Mouse (Mus musculus): Measurements from ENCODE around the gene Dyrk3. TPM values are rescaled to one million over a fixed set of nuclear protein-coding genes. Genes with fewer than 3 reads are reported as not detected.

Gene Dyrk3
- polyA plus RNA-seq, 1 experiment from 2014 or later: 4.3 TPM

DNA sequence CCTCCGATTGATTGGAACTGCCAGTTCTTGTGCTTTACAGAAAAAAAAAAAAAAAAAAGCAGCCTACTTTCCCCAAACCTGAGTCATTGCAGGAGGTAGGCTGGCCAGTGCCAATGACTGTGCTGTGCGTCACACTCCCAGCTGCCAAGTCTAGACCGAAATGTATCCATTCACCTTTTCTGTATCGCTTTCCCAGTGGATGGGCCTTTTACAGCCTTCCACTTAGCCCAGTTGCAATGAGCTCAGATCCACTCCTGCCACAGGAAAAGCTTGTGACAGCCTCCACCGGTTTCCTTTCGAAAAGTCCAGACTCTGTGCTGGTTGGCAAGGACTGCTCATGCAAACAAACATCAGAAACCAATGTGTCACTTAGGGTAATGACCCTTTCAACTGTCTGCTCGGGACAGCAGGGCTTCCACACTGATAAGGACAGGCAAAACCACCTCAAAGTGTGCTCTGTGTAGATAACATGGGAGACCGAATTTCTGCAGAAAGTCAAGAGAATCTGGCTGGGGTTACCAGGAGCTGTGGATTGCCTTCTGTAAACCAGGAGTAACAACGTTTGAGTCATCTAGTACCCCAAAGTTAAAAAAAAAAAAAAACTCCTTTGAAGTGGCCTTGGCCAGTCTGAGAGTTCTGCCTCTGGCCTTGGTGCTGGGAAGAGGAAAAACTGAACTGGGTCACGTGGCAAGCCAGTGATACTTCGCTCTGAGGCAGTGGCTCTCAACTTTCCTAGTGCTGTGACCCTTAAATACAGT, 12.0 kb downstream of the Dyrk3 start:
- H3K27ac ChIP-seq (ENCODE audit: low read depth): peak overlapping the region; percentile 30; the same call in 1 of the 2 replicates
- DNase-seq (no peak), ATAC-seq (ENCODE audit: insufficient read depth) (peak; percentile 63; the same call in 1 of the 2 replicates)
- no peak overlapping the region for H3K9ac ChIP-seq
- peaks cover 19% of the 10 kb centered on the region; the same call in 1 of the 2 replicates for H3K36me3 ChIP-seq (ENCODE audit: insufficient read depth)
- H3K9me3 ChIP-seq (ENCODE audit: low read depth, low read length): no peaks in the 10 kb centered on the region
- TF ChIP-seq CTCF (IDR thresholded peaks at IDR 0.05; ENCODE audit: low read depth): no peak
- H3K4me2 ChIP-seq: 0 out of 2 replicates have a peak overlapping the region, but pooled peaks have one; percentile 7
- no peaks in the 10 kb centered on the region for H3K27me3 ChIP-seq (ENCODE audit: insufficient read depth, low read length)
- WGBS: 42% methylated on average over 11 of the region's 11 CpGs
- no peak overlapping the region for H3K4me3 ChIP-seq (ENCODE audit: low read depth, low read length)
- H3K4me1 ChIP-seq (ENCODE audit: insufficient read depth): no peaks in the 10 kb centered on the region

- Histone ChIP-seq H3K27ac (ENCODE audit: low read depth) (no peak overlapping the region), H3K9me3 (ENCODE audit: low read depth, low read length) (no peaks in the 10 kb centered on the region), H3K4me1 (ENCODE audit: insufficient read depth) (no peaks in the 10 kb centered on the region), H3K36me3 (ENCODE audit: insufficient read depth) (0 out of 2 replicates have a peak, but pooled peaks cover 8% of the 10 kb centered on the region), H3K9ac (no peak overlapping the region), H3K4me2 (no peak overlapping the region), H3K27me3 (ENCODE audit: insufficient read depth, low read length) (no peaks in the 10 kb centered on the region), H3K4me3 (ENCODE audit: low read depth, low read length) (no peak overlapping the region)
- no peak for DNase-seq
- ATAC-seq (ENCODE audit: insufficient read depth): no peak
- WGBS: 46% methylated on average over 10 of the region's 10 CpGs
- TF ChIP-seq CTCF (IDR thresholded peaks at IDR 0.05; ENCODE audit: low read depth): no peak
Measured at GRCm38 (mm10) chr1:131123522-131124265, 14.4 kb downstream of the Dyrk3 start.

GRCm38 (mm10) chr1:131121987-131122386, 16.2 kb downstream of the Dyrk3 start:
- no peaks in the 10 kb centered on the region for H3K9me3 ChIP-seq (ENCODE audit: low read depth, low read length)
- TF ChIP-seq CTCF (IDR thresholded peaks at IDR 0.05; ENCODE audit: low read depth): peak; percentile 37
- 42% methylated on average over 3 of the region's 3 CpGs for WGBS

GRCm38 (mm10) chr1:131119026-131119425, 19.1 kb downstream of the Dyrk3 start:
- Histone ChIP-seq H3K9ac (no peak overlapping the region), H3K27ac (ENCODE audit: low read depth) (no peak overlapping the region), H3K9me3 (ENCODE audit: low read depth, low read length) (no peaks in the 10 kb centered on the region), H3K4me1 (ENCODE audit: insufficient read depth) (no peaks in the 10 kb centered on the region), H3K4me2 (no peak overlapping the region), H3K36me3 (ENCODE audit: insufficient read depth) (no peaks in the 10 kb centered on the region), H3K4me3 (ENCODE audit: low read depth, low read length) (no peak overlapping the region), H3K27me3 (ENCODE audit: insufficient read depth, low read length) (no peaks in the 10 kb centered on the region)
- DNase-seq (no peak), ATAC-seq (ENCODE audit: insufficient read depth) (no peak; the same call in 1 of the 2 replicates)
- peak; percentile 58 for TF ChIP-seq CTCF (IDR thresholded peaks at IDR 0.05; ENCODE audit: low read depth)
- WGBS: 58% methylated on average over 2 of the region's 2 CpGs

More at GRCm38 (mm10) chr1:131121987-131122386, 16.2 kb downstream of the Dyrk3 start:
- no peak overlapping the region for H3K9ac ChIP-seq
- ATAC-seq (ENCODE audit: insufficient read depth): no peak
- H3K4me2 ChIP-seq: no peak overlapping the region
- H3K4me1 ChIP-seq (ENCODE audit: insufficient read depth): no peaks in the 10 kb centered on the region
- H3K27ac ChIP-seq (ENCODE audit: low read depth): no peak overlapping the region
- H3K36me3 ChIP-seq (ENCODE audit: insufficient read depth): no peaks in the 10 kb centered on the region
- no peak overlapping the region for H3K4me3 ChIP-seq (ENCODE audit: low read depth, low read length)
- H3K27me3 ChIP-seq (ENCODE audit: insufficient read depth, low read length): no peaks in the 10 kb centered on the region
- no peak for DNase-seq

- ATAC-seq (ENCODE audit: insufficient read depth): no peak
Measured at GRCm38 (mm10) chr1:131118530-131118929, 19.6 kb downstream of the Dyrk3 start.

DNA sequence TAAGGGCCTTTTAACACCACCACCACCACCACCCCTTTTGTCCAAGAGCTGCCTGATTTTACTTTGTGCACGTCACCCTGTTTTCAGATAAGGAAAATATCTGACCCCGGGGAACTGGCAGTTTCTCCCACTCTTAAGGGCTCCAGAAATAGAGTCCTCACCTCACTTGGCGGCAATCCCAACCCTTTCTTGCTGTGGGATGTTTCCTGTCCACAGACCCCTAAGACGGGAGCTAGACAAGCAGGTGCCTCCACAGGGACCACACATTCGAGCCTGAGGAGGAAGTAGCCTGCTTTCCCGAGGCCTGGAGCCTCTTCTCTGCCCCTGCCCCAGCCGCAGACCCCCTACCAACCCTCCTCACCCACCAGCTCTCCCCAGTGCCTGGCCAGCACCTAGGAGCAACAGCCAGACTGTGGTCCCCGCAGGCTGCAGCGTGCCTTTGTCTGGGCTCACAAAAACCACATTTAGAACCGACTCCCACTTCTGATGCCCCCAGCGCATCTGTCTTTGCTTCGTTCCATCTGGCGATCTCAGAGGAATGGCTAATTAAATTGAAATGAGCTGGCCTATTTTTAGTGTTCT, 21.6 kb downstream of the Dyrk3 start:
- no peak overlapping the region for H3K4me3 ChIP-seq (ENCODE audit: low read depth, low read length)
- ATAC-seq (ENCODE audit: insufficient read depth): no peak
- no peak overlapping the region for H3K4me2 ChIP-seq
- TF ChIP-seq CTCF (IDR thresholded peaks at IDR 0.05; ENCODE audit: low read depth): no peak
- no peak overlapping the region; the same call in 1 of the 2 replicates for H3K27ac ChIP-seq (ENCODE audit: low read depth)
- H3K9ac ChIP-seq: no peak overlapping the region
- no peaks in the 10 kb centered on the region for H3K9me3 ChIP-seq (ENCODE audit: low read depth, low read length)
- 63% methylated on average over 13 of the region's 13 CpGs for WGBS
- peak; percentile 26 for DNase-seq
- no peaks in the 10 kb centered on the region for H3K4me1 ChIP-seq (ENCODE audit: insufficient read depth)
- no peaks in the 10 kb centered on the region for H3K27me3 ChIP-seq (ENCODE audit: insufficient read depth, low read length)
- no peaks in the 10 kb centered on the region for H3K36me3 ChIP-seq (ENCODE audit: insufficient read depth)

More at GRCm38 (mm10) chr1:131118530-131118929, 19.6 kb downstream of the Dyrk3 start:
- Histone ChIP-seq H3K36me3 (ENCODE audit: insufficient read depth) (no peaks in the 10 kb centered on the region), H3K9me3 (ENCODE audit: low read depth, low read length) (no peaks in the 10 kb centered on the region), H3K4me3 (ENCODE audit: low read depth, low read length) (no peak overlapping the region), H3K27ac (ENCODE audit: low read depth) (no peak overlapping the region), H3K27me3 (ENCODE audit: insufficient read depth, low read length) (no peaks in the 10 kb centered on the region), H3K4me1 (ENCODE audit: insufficient read depth) (no peaks in the 10 kb centered on the region), H3K4me2 (no peak overlapping the region), H3K9ac (no peak overlapping the region)
- DNase-seq: peak; percentile 28
- TF ChIP-seq CTCF (IDR thresholded peaks at IDR 0.05; ENCODE audit: low read depth): no peak
- WGBS: 34% methylated on average over 10 of the region's 10 CpGs
